Mouse (Mus musculus) liver, adult 2 months (tissue): ENCODE results near the gene Usp32.

Experiments
- CTCF ChIP-seq: fragments of 200-500 bp; IDR thresholded peaks from 2 replicates; pipeline ENCODE4 v1.5.1; 2011; ENCODE audit warnings: low read depth, low read length, control low read depth
- POLR2A ChIP-seq: fragments of 200-500 bp; IDR thresholded peaks from 2 replicates; pipeline ENCODE4 v1.6.1; 2011; ENCODE audit warnings: low read length, control low read depth; ENCODE audit not compliant: insufficient read depth; ENCODE audit errors: extremely low read depth

DNA sequence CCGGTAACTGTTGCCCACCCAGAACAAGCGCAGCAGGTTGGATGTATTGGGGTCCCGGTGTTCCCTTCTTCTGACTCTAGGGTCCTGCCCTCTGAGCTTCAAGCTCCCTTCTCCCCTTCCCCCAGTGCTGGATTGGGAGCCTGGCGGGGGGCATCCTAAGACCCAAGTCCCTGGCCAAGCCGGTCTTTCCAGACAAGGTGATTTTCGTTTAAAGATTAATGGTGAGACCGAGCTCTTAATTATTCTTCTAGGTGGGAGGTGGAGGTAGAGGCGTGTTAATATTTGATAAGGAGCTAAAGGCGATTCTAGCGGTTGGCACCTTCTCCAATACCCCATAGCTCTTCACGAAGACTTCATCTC, 181.7 kb downstream of the Usp32 start:
- TF ChIP-seq POLR2A (no peak), CTCF (no peak)
